Mouse (Mus musculus) naive thymus-derived CD4-positive, alpha-beta T cell, adult 5 months (primary cell): ENCODE measurements around the gene Gm5615. TPM values are rescaled to one million over a fixed set of nuclear protein-coding genes. Genes with fewer than 3 reads are reported as not detected.

Experiments
- polyA plus RNA-seq: library from polyadenylated mRNA; unstranded; fragments of 100-300 nt; shearing (Covaris generic); gene quantifications from one replicate; pipeline ENCODE4 v1.2.1, GENCODE M21; 2017

The Gm5615 gene
- polyA plus RNA-seq: not detected

DNA sequence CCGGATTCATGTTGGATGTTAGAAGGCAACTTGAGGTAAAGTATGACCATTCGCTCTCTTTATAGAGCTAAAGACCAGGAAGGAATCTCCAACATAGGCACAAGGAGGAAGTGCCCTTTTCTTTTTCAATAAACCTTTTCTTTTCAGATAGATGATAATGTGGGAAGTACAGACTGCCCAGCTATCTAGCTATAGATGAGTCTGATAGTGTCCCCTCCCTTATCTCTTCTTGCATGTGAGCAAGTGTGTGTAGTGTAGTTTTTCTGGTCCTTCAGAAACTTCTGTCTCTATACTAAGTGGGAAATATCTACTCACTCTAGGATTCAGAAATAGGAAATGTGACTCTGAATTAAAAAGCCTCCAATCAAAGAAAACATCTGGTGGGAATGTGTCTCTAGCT lies at the start of gene Gm5615:
TSS of gene Gm5615 (minus strand) at position 101 of the 400 bp plus-strand sequence.

DNA sequence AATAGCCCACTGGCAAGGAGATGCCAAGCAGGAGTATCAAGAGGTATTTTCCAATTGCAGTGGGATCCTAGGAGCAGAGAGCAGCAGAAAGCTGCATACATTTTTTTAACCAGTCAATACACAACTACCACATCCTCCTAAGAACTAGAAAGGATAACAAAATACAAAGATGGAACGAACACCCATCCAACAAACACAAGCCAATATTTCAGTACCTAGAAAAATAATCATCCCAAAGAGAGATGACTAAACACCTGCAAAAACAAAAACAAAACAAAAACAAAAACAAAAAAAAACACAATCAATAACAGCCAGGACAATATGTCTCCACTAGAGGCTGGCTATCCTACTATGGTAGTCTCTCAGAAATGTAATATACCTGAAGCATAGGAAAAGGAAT lies 40.8 kb upstream of the Gm5615 start, which contains the start of gene Gm17689:
TSS of gene Gm17689 (minus strand) at position 101 of the 400 bp plus-strand sequence.

Other genes starting within 250 kb of the Gm5615 start
- gene Gm7257, start 110.1 kb downstream of the Gm5615 start, polyA plus RNA-seq: not detected
- not detected for gene Gm9513, start 66.3 kb downstream of the Gm5615 start, polyA plus RNA-seq
- not detected for gene Gm17689, start 40.7 kb upstream of the Gm5615 start, polyA plus RNA-seq
- gene A630095E13Rik, start 101.4 kb upstream of the Gm5615 start, polyA plus RNA-seq: not detected
- gene Acrv1, start 151.3 kb upstream of the Gm5615 start, polyA plus RNA-seq: not detected
- gene Chek1, start 185.1 kb upstream of the Gm5615 start, polyA plus RNA-seq: 2.1 TPM
- 155 TPM for gene Stt3a, start 225.7 kb upstream of the Gm5615 start, polyA plus RNA-seq